Mouse (Mus musculus): ENCODE measurements at regions not wholly inside any gene's neighbourhood (a gene's known extent, or its start where the extent isn't known, plus 50 kb on each side); places are given as distances from the start of the nearest gene placed in this dataset.
A peak's percentile ranks its signal among the peaks of the same experiment; 100 is the strongest.
"Not testable (repeated sequence)": the region's sequence is repeated elsewhere in the genome, so short reads cannot be mapped to it uniquely, and the experiment has no call there.

- peak; percentile 34 for DNase-seq
These were observed 55.6 kb downstream of the Mup20 start for GRCm38 (mm10) chr4:61998366-61998765.

- not testable (repeated sequence) for DNase-seq
These were observed 64.0 kb downstream of the Mup20 start for GRCm38 (mm10) chr4:61989941-61990340.

GRCm38 (mm10) chr4:61976159-61976558 lies 77.8 kb downstream of the Mup20 start:
- DNase-seq = peak; percentile 25

GRCm38 (mm10) chr4:61973236-61973635 lies 80.7 kb downstream of the Mup20 start:
- peak; percentile 28 for DNase-seq

GRCm38 (mm10) chr4:61969691-61970090 lies 84.3 kb downstream of the Mup20 start:
- DNase-seq = no peak

- not testable (repeated sequence) for DNase-seq
These were observed 86.3 kb downstream of the Mup20 start for GRCm38 (mm10) chr4:61967674-61968073.

GRCm38 (mm10) chr4:61962315-61962714 lies 91.6 kb downstream of the Mup20 start:
- no peak for DNase-seq
